In genomic region chr5:149212806-149213205, GRCm38 (mm10) we compare ENCODE assay signal across 19 mouse cellular contexts.
"Had no signal": no experiment of that assay in that cellular context is flagged by ENCODE, and none has a peak within 500 bp of the region (broad histone marks: within the 10 kb centered on the region; RNA-seq: fewer than 3 reads in every experiment).

No protein-coding gene starts in this region.

- H3K4me2 ChIP-seq: intestine, embryonic 15.5 days; limb, embryonic 12.5 days; limb, embryonic 15.5 days; liver, embryonic 11.5 days; lung, embryonic 14.5 days; midbrain, embryonic 13.5 days had no signal

- H3K9me3 ChIP-seq: intestine, embryonic 15.5 days; limb, embryonic 15.5 days; midbrain, embryonic 13.5 days had no signal

- H3K4me1 ChIP-seq: intestine, embryonic 15.5 days; limb, embryonic 12.5 days; limb, embryonic 15.5 days had no signal

- H3K27ac ChIP-seq: intestine, embryonic 15.5 days; limb, embryonic 12.5 days; limb, embryonic 15.5 days; liver, embryonic 14.5 days; macrophage; midbrain, embryonic 13.5 days; stomach, postnatal 0 days had no signal

- H3K9ac ChIP-seq: intestine, embryonic 15.5 days; limb, embryonic 12.5 days; limb, embryonic 15.5 days; liver, embryonic 14.5 days; liver, postnatal 0 days; lung, embryonic 14.5 days; midbrain, embryonic 13.5 days had no signal

- DNase-seq: kidney, adult 18-20 months; left cerebral cortex, postnatal 4 days; liver, postnatal 0 days; lung, embryonic 14.5 days; right cerebral cortex, postnatal 14 days; right cerebral cortex, postnatal 4 days; thymus, adult 2 months; thymus, postnatal 14 days; thymus, postnatal 4 days had no signal

- H3K4me3 ChIP-seq: intestine, embryonic 15.5 days; limb, embryonic 12.5 days; limb, embryonic 15.5 days; midbrain, embryonic 13.5 days had no signal

- ATAC-seq: intestine, embryonic 15.5 days; liver, postnatal 0 days; lung, postnatal 0 days; midbrain, embryonic 13.5 days; midbrain, embryonic 16.5 days had no signal

- H3K27me3 ChIP-seq: intestine, embryonic 15.5 days; limb, embryonic 12.5 days; limb, embryonic 15.5 days; midbrain, embryonic 13.5 days had no signal
